Mouse (Mus musculus) stomach, postnatal 0 days (tissue): ENCODE results near the gene H2al1k. TPM values are rescaled to one million over a fixed set of nuclear protein-coding genes. Genes with fewer than 3 reads are reported as not detected.
"Not testable (repeated sequence)": the region's sequence is repeated elsewhere in the genome, so short reads cannot be mapped to it uniquely, and the experiment has no call there.

Experiments used
- ATAC-seq: fragments of 200-750 bp; cut with Nextera tagmentation; 2 replicates; pipeline ENCODE4 v1.8.0; 2017; ENCODE audit not compliant: low FRiP score, low TSS enrichment
- DNase-seq: peaks from one replicate; pipeline ENCODE4 v3.0.0-alpha.2; 2016; ENCODE audit warnings: low spot score
- H3K27ac ChIP-seq: fragments of 300-500 bp; sonication (generic); replicated peaks from 2 replicates; pipeline ENCODE4 v1.5.1; 2014; ENCODE audit warnings: mild to moderate bottlenecking, control low read depth
- H3K27me3 ChIP-seq: fragments of 300-500 bp; sonication (generic); 2 replicates; pipeline ENCODE4 v1.6.1; 2014; ENCODE audit warnings: low read length; ENCODE audit not compliant: control insufficient read depth, insufficient read depth
- H3K36me3 ChIP-seq: fragments of 300-500 bp; sonication (generic); 2 replicates; pipeline ENCODE4 v1.6.1; 2014; ENCODE audit warnings: low read length, mixed read lengths; ENCODE audit not compliant: control insufficient read depth, insufficient read depth
- H3K4me1 ChIP-seq: fragments of 300-500 bp; sonication (generic); replicated peaks from 2 replicates; pipeline ENCODE4 v1.6.1; 2014; ENCODE audit warnings: antibody characterized with exemption; ENCODE audit not compliant: control insufficient read depth, insufficient read depth
- H3K4me2 ChIP-seq: fragments of 300-500 bp; sonication (generic); replicated peaks from 2 replicates; pipeline ENCODE4 v1.6.1; 2014; ENCODE audit warnings: low read depth, mild to moderate bottlenecking, control low read depth, moderate library complexity
- H3K4me3 ChIP-seq: fragments of 300-500 bp; sonication (generic); 2 replicates; pipeline ENCODE4 v1.5.1; 2014; ENCODE audit warnings: low read depth, low read length, control low read depth
- H3K9ac ChIP-seq: fragments of 300-500 bp; sonication (generic); 2 replicates; pipeline ENCODE4 v1.6.1; 2014; ENCODE audit warnings: mild to moderate bottlenecking, low read length, control low read depth, mixed read lengths
- H3K9me3 ChIP-seq: fragments of 300-500 bp; sonication (generic); 2 replicates; pipeline ENCODE4 v1.6.1; 2016; ENCODE audit warnings: low read length; ENCODE audit not compliant: control insufficient read depth
- CTCF ChIP-seq: IDR thresholded peaks from 2 replicates; pipeline ENCODE4 v1.5.1; 2016; ENCODE audit warnings: antibody characterized with exemption, low read depth, mild to moderate bottlenecking, moderate library complexity
- EP300 ChIP-seq: optimal IDR thresholded peaks from 2 replicates; pipeline ENCODE3; 2016; ENCODE audit warnings: antibody characterized with exemption
- WGBS: fragments of 180-500 bp; shearing (Covaris S2); extraction: QIAGEN DNeasy Blood & Tissue Kit; methylation state at CpG from one replicate; pipeline ENCODE4 v1.1.7; 2014; 5-methylcytosine and 5-hydroxymethylcytosine counted together
- polyA plus RNA-seq: library from polyadenylated mRNA; unstranded; fragments of >200 nt; fragmentation: Nextera tagmentation; extraction: Ambion mirVana; gene quantifications from 2 replicates; pipeline ENCODE4 v1.2.1, GENCODE M21; 2015

The H2al1k gene
- not detected in 2 replicates for polyA plus RNA-seq

- H3K4me1 ChIP-seq, H3K9me3 ChIP-seq, H3K4me2 ChIP-seq, ATAC-seq, H3K27ac ChIP-seq, H3K4me3 ChIP-seq, H3K27me3 ChIP-seq, H3K9ac ChIP-seq, DNase-seq, H3K36me3 ChIP-seq: not testable (repeated sequence)
- no CpG with 5 or more reads among the region's 2 CpGs for WGBS
Measured at GRCm38 (mm10) chrX:9350327-9350726, at the start of gene H2al1k. TSS of gene H2al1k (plus strand) at chrX:9350627.

- Histone ChIP-seq H3K9ac (no peak overlapping the region), H3K27ac (no peak overlapping the region), H3K4me2 (no peak overlapping the region), H3K9me3 (no peaks in the 10 kb centered on the region), H3K4me3 (no peak overlapping the region), H3K4me1 (no peaks in the 10 kb centered on the region), H3K27me3 (no peaks in the 10 kb centered on the region), H3K36me3 (no peaks in the 10 kb centered on the region)
- TF ChIP-seq EP300 (no peak), CTCF (no peak)
- ATAC-seq (no peak), DNase-seq (no peak)
- WGBS, result 71% methylated on average over 5 of the region's 5 CpGs
Measured at GRCm38 (mm10) chrX:9302791-9303190, 47.6 kb upstream of the H2al1k start.

- H3K27ac ChIP-seq, result no peak overlapping the region
- DNase-seq, result no peak
- no peak for TF ChIP-seq CTCF
- no peak for TF ChIP-seq EP300
- H3K4me3 ChIP-seq, result no peak overlapping the region
- no peak overlapping the region for H3K4me2 ChIP-seq
- no peak for ATAC-seq
- H3K36me3 ChIP-seq, result no peaks in the 10 kb centered on the region
- H3K4me1 ChIP-seq, result no peaks in the 10 kb centered on the region
- no peak overlapping the region for H3K9ac ChIP-seq
- no peaks in the 10 kb centered on the region for H3K27me3 ChIP-seq
- no peaks in the 10 kb centered on the region for H3K9me3 ChIP-seq
- WGBS, result 58% methylated on average over 1 of the region's 1 CpGs
Measured at GRCm38 (mm10) chrX:9303455-9303854, 47.0 kb upstream of the H2al1k start.

- H3K4me1 ChIP-seq, ATAC-seq, H3K4me3 ChIP-seq, H3K9me3 ChIP-seq, DNase-seq, H3K27ac ChIP-seq, H3K36me3 ChIP-seq, H3K9ac ChIP-seq, H3K4me2 ChIP-seq, H3K27me3 ChIP-seq: not testable (repeated sequence)
Measured at GRCm38 (mm10) chrX:9316457-9316856, 34.0 kb upstream of the H2al1k start.

- not testable (repeated sequence) for H3K27ac ChIP-seq, ATAC-seq, H3K4me3 ChIP-seq, H3K36me3 ChIP-seq, H3K4me2 ChIP-seq, DNase-seq, H3K4me1 ChIP-seq, H3K9me3 ChIP-seq, H3K9ac ChIP-seq, H3K27me3 ChIP-seq
- 90% methylated on average over 20 of the region's 26 CpGs for WGBS
Measured at GRCm38 (mm10) chrX:9327954-9328353, 22.5 kb upstream of the H2al1k start.

- H3K27ac ChIP-seq, H3K9ac ChIP-seq, H3K27me3 ChIP-seq, H3K4me3 ChIP-seq, H3K4me2 ChIP-seq, DNase-seq, ATAC-seq, H3K9me3 ChIP-seq, H3K36me3 ChIP-seq, H3K4me1 ChIP-seq: not testable (repeated sequence)
- WGBS, result 73% methylated on average over 12 of the region's 12 CpGs
Measured at GRCm38 (mm10) chrX:9332366-9332962, 18.0 kb upstream of the H2al1k start.
